Mouse (Mus musculus) heart, embryonic 15.5 days (tissue): ENCODE results near the gene Mpped1. TPM values are rescaled to one million over a fixed set of nuclear protein-coding genes. Genes with fewer than 3 reads are reported as not detected.

Experiments used
- ATAC-seq: fragments of 200-750 bp; cut with Nextera tagmentation; replicated peaks from 2 replicates; pipeline ENCODE4 v1.8.0; 2017; ENCODE audit warnings: low read depth, moderate TSS enrichment; ENCODE audit not compliant: insufficient number of reproducible peaks, insufficient read depth, low FRiP score
- H3K27ac ChIP-seq: fragments of 300-500 bp; sonication (generic); 2 replicates; pipeline ENCODE4 v1.5.1; 2015; ENCODE audit warnings: mild to moderate bottlenecking, inconsistent platforms
- H3K27me3 ChIP-seq: fragments of 300-500 bp; sonication (generic); 2 replicates; pipeline ENCODE4 v1.6.1; 2015; ENCODE audit warnings: inconsistent platforms
- H3K36me3 ChIP-seq: fragments of 300-500 bp; sonication (generic); 2 replicates; pipeline ENCODE4 v1.6.1; 2015; ENCODE audit warnings: mild to moderate bottlenecking, inconsistent platforms
- H3K4me1 ChIP-seq: fragments of 300-500 bp; sonication (generic); replicated peaks from 2 replicates; pipeline ENCODE4 v1.6.1; 2015; ENCODE audit warnings: inconsistent platforms
- H3K4me2 ChIP-seq: fragments of 300-500 bp; sonication (generic); 2 replicates; pipeline ENCODE4 v1.6.1; 2015; ENCODE audit warnings: inconsistent platforms, mild to moderate bottlenecking, moderate library complexity
- H3K4me3 ChIP-seq: fragments of 300-500 bp; sonication (generic); 2 replicates; pipeline ENCODE4 v1.5.1; 2015; ENCODE audit warnings: mild to moderate bottlenecking, inconsistent platforms
- H3K9ac ChIP-seq: fragments of 300-500 bp; sonication (generic); 2 replicates; pipeline ENCODE4 v1.6.1; 2015; ENCODE audit warnings: mild to moderate bottlenecking, inconsistent platforms
- H3K9me3 ChIP-seq: fragments of 300-500 bp; sonication (generic); replicated peaks from 2 replicates; pipeline ENCODE4 v1.6.1; 2016; ENCODE audit warnings: inconsistent platforms
- WGBS: fragments of 180-500 bp; shearing (Covaris S2); methylation state at CpG from one replicate; pipeline ENCODE4 v1.1.7; 2015; ENCODE audit warnings: mixed read lengths; 5-methylcytosine and 5-hydroxymethylcytosine counted together
- polyA plus RNA-seq: library from polyadenylated mRNA; unstranded; fragments of >200 nt; fragmentation: Nextera tagmentation; extraction: Ambion mirVana; gene quantifications from 2 replicates; pipeline ENCODE4 v1.2.1, GENCODE M21; 2015

Mpped1 gene
- polyA plus RNA-seq, result 0.15 and 0.20 TPM in 2 replicates

GRCm38 (mm10) chr15:83779387-83779786 lies at the start of gene Mpped1:
Mpped1 (plus strand) TSS chr15:83779467.
- Histone ChIP-seq H3K36me3 (no peaks in the 10 kb centered on the region), H3K4me1 (0 out of 2 replicates have a peak, but pooled peaks cover 5% of the 10 kb centered on the region), H3K27ac (no peak within 1 kb of the TSS), H3K4me3 (peak within 1 kb of the TSS; percentile 51), H3K4me2 (peak within 1 kb of the TSS; percentile 90), H3K9ac (no peak within 1 kb of the TSS), H3K9me3 (no peaks in the 10 kb centered on the region), H3K27me3 (peaks cover 100% of the 10 kb centered on the region)
- no peak for ATAC-seq
- 2% methylated on average over 31 of the region's 37 CpGs for WGBS

GRCm38 (mm10) chr15:83740676-83741422 lies 38.4 kb upstream of the Mpped1 start:
- no peak overlapping the region for H3K9ac ChIP-seq
- H3K9me3 ChIP-seq, result no peaks in the 10 kb centered on the region
- H3K4me3 ChIP-seq, result no peak overlapping the region
- peak; percentile 58; the same call in 1 of the 2 replicates for ATAC-seq
- H3K4me1 ChIP-seq, result peaks cover 9% of the 10 kb centered on the region
- no peaks in the 10 kb centered on the region for H3K27me3 ChIP-seq
- H3K36me3 ChIP-seq, result no peaks in the 10 kb centered on the region
- H3K4me2 ChIP-seq, result no peak overlapping the region; the same call in 1 of the 2 replicates
- H3K27ac ChIP-seq, result peak overlapping the region; percentile 17; the same call in 1 of the 2 replicates
- 26% methylated on average over 21 of the region's 21 CpGs for WGBS

- H3K9ac ChIP-seq, result no peak overlapping the region
These were observed 37.2 kb upstream of the Mpped1 start for GRCm38 (mm10) chr15:83742018-83742417.

GRCm38 (mm10) chr15:83746311-83746710 lies 33.0 kb upstream of the Mpped1 start:
- H3K27ac ChIP-seq, result no peak overlapping the region
- no peaks in the 10 kb centered on the region for H3K9me3 ChIP-seq
- H3K4me3 ChIP-seq, result no peak overlapping the region
- peaks cover 7% of the 10 kb centered on the region for H3K4me1 ChIP-seq
- WGBS, result 27% methylated on average over 16 of the region's 16 CpGs
- H3K27me3 ChIP-seq, result peaks cover 9% of the 10 kb centered on the region
- 0 out of 2 replicates have a peak, but pooled peaks have one; percentile 31 for ATAC-seq
- no peak overlapping the region for H3K4me2 ChIP-seq
- no peak overlapping the region for H3K9ac ChIP-seq
- H3K36me3 ChIP-seq, result no peaks in the 10 kb centered on the region

More at GRCm38 (mm10) chr15:83742018-83742417, 37.2 kb upstream of the Mpped1 start:
- peaks cover 3% of the 10 kb centered on the region; the same call in 1 of the 2 replicates for H3K27me3 ChIP-seq
- H3K4me2 ChIP-seq, result no peak overlapping the region
- 72% methylated on average over 1 of the region's 1 CpGs for WGBS
- H3K9me3 ChIP-seq, result no peaks in the 10 kb centered on the region
- no peaks in the 10 kb centered on the region for H3K36me3 ChIP-seq
- ATAC-seq, result no peak
- no peak overlapping the region for H3K27ac ChIP-seq
- H3K4me3 ChIP-seq, result no peak overlapping the region
- H3K4me1 ChIP-seq, result peaks cover 12% of the 10 kb centered on the region

- peaks cover 9% of the 10 kb centered on the region for H3K27me3 ChIP-seq
- no peak for ATAC-seq
- no peak overlapping the region for H3K27ac ChIP-seq
- H3K4me3 ChIP-seq, result no peak overlapping the region
- no peaks in the 10 kb centered on the region for H3K9me3 ChIP-seq
- H3K4me2 ChIP-seq, result no peak overlapping the region
- H3K4me1 ChIP-seq, result peaks cover 7% of the 10 kb centered on the region
- no peaks in the 10 kb centered on the region for H3K36me3 ChIP-seq
- H3K9ac ChIP-seq, result no peak overlapping the region
- WGBS, result 76% methylated on average over 6 of the region's 6 CpGs
These were observed 30.3 kb upstream of the Mpped1 start for GRCm38 (mm10) chr15:83748986-83749385.

- Histone ChIP-seq H3K4me3 (no peak overlapping the region), H3K27me3 (peaks cover 9% of the 10 kb centered on the region), H3K9me3 (no peaks in the 10 kb centered on the region), H3K27ac (no peak overlapping the region), H3K4me1 (peaks cover 7% of the 10 kb centered on the region), H3K4me2 (no peak overlapping the region), H3K36me3 (no peaks in the 10 kb centered on the region), H3K9ac (no peak overlapping the region)
- 72% methylated on average over 9 of the region's 9 CpGs for WGBS
- ATAC-seq, result no peak
These were observed 29.8 kb upstream of the Mpped1 start for GRCm38 (mm10) chr15:83749436-83749835.

- Histone ChIP-seq H3K4me2 (no peak overlapping the region), H3K4me1 (no peaks in the 10 kb centered on the region), H3K27ac (no peak overlapping the region), H3K4me3 (no peak overlapping the region), H3K27me3 (peaks cover 22% of the 10 kb centered on the region), H3K9ac (no peak overlapping the region), H3K9me3 (no peaks in the 10 kb centered on the region), H3K36me3 (no peaks in the 10 kb centered on the region)
- 25% methylated on average over 9 of the region's 9 CpGs for WGBS
- ATAC-seq, result no peak
These were observed 22.5 kb upstream of the Mpped1 start for GRCm38 (mm10) chr15:83756742-83757141.

- H3K36me3 ChIP-seq, result no peaks in the 10 kb centered on the region
- WGBS, result 4% methylated on average over 3 of the region's 4 CpGs
These were observed 20.3 kb upstream of the Mpped1 start for GRCm38 (mm10) chr15:83758958-83759357.

GRCm38 (mm10) chr15:83760683-83761082 lies 18.6 kb upstream of the Mpped1 start:
- Histone ChIP-seq H3K27me3 (peaks cover 33% of the 10 kb centered on the region), H3K4me3 (no peak overlapping the region), H3K36me3 (no peaks in the 10 kb centered on the region), H3K4me1 (no peaks in the 10 kb centered on the region), H3K27ac (no peak overlapping the region), H3K4me2 (no peak overlapping the region), H3K9ac (no peak overlapping the region), H3K9me3 (no peaks in the 10 kb centered on the region)
- ATAC-seq, result no peak
- 7% methylated on average over 10 of the region's 10 CpGs for WGBS

More at GRCm38 (mm10) chr15:83758958-83759357, 20.3 kb upstream of the Mpped1 start:
- Histone ChIP-seq H3K4me2 (no peak overlapping the region), H3K27ac (no peak overlapping the region), H3K4me3 (no peak overlapping the region), H3K9me3 (no peaks in the 10 kb centered on the region), H3K9ac (no peak overlapping the region), H3K27me3 (peaks cover 33% of the 10 kb centered on the region), H3K4me1 (no peaks in the 10 kb centered on the region)
- no peak for ATAC-seq

- no peak for ATAC-seq
- H3K4me2 ChIP-seq, result no peak overlapping the region
- H3K9me3 ChIP-seq, result no peaks in the 10 kb centered on the region
- peaks cover 38% of the 10 kb centered on the region for H3K27me3 ChIP-seq
- no peak overlapping the region for H3K4me3 ChIP-seq
- no peak overlapping the region for H3K27ac ChIP-seq
- WGBS, result 87% methylated on average over 13 of the region's 13 CpGs
- H3K36me3 ChIP-seq, result no peaks in the 10 kb centered on the region
- H3K9ac ChIP-seq, result no peak overlapping the region
- H3K4me1 ChIP-seq, result no peaks in the 10 kb centered on the region
These were observed 17.8 kb upstream of the Mpped1 start for GRCm38 (mm10) chr15:83761512-83761911.

- 26% methylated on average over 6 of the region's 6 CpGs for WGBS
These were observed 13.8 kb upstream of the Mpped1 start for GRCm38 (mm10) chr15:83765388-83766029.

More at GRCm38 (mm10) chr15:83765388-83766029, 13.8 kb upstream of the Mpped1 start:
- H3K27me3 ChIP-seq, result peaks cover 64% of the 10 kb centered on the region
- H3K36me3 ChIP-seq, result no peaks in the 10 kb centered on the region
- no peaks in the 10 kb centered on the region for H3K4me1 ChIP-seq
- no peak overlapping the region for H3K9ac ChIP-seq
- no peaks in the 10 kb centered on the region for H3K9me3 ChIP-seq
- ATAC-seq, result no peak
- no peak overlapping the region for H3K27ac ChIP-seq
- no peak overlapping the region for H3K4me2 ChIP-seq
- H3K4me3 ChIP-seq, result no peak overlapping the region
